Mouse (Mus musculus): ENCODE measurements around the gene Gnl2. TPM values are rescaled to one million over a fixed set of nuclear protein-coding genes. Genes with fewer than 3 reads are reported as not detected.

Gnl2 gene
- polyA plus RNA-seq, 1 experiment from 2014 or later = 26.7 TPM

DNA sequence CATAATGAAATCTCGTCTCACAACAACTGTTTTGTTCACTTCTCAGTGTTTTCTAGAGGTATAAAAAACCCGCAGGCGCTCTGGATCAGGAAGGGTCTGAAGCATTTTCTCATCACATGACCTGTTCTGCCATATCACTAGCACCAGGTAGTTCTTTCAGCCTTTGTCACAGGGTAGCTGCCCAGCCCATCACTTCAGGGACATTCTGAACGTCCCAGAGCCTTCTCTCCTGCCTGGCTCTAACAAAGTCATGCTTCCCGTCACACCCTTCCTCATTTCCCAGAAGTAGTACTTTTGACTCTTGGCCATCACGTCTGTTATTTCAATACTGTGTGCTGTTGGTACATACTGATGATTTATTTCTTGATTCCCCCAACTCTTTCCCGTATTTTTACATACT, 28.1 kb downstream of the Gnl2 start:
- ATAC-seq (no peak), DNase-seq (no peak)
- no peaks in the 10 kb centered on the region for H3K27me3 ChIP-seq (ENCODE audit: insufficient read depth, low read length)
- H3K9me3 ChIP-seq (ENCODE audit: low read length) = no peaks in the 10 kb centered on the region
- TF ChIP-seq EP300 (IDR thresholded peaks at IDR 0.05; ENCODE audit: low read depth) = no peak
- no peak for TF ChIP-seq CTCF (IDR thresholded peaks at IDR 0.05; ENCODE audit: low read depth)
- no peak overlapping the region for H3K27ac ChIP-seq (ENCODE audit: low read depth)
- no peak overlapping the region for H3K4me2 ChIP-seq (ENCODE audit: low read depth, low read length)
- H3K4me1 ChIP-seq (ENCODE audit: insufficient read depth) = no peaks in the 10 kb centered on the region
- no peak overlapping the region for H3K9ac ChIP-seq (replicated peaks)
- WGBS (ENCODE audit: insufficient replicate concordance) = 81% methylated on average over 7 of the region's 7 CpGs
- peaks cover 90% of the 10 kb centered on the region for H3K36me3 ChIP-seq (replicated peaks; ENCODE audit: insufficient read depth, low read length)
- H3K4me3 ChIP-seq (ENCODE audit: low read depth, low read length) = no peak overlapping the region

DNA sequence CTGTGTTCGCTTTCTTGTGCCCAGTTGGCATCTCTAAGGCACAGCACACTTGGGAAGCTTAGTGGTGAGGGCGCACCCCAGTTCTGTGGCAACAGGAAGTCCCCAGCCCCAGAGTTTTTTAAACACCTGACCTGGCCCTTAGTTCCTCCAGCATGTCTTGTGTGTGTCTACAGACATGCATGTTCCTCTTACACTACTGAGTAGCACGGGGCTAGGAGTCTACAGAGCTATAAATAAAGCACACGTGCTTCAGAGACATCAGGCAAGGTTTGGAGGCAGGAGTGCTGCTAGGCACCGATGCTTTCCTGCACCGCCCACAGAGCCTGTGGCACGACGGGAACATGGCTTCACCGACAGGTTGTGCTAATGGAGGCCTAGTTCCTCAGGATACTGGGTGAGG, 39.0 kb downstream of the Gnl2 start:
- no peak overlapping the region for H3K9ac ChIP-seq (replicated peaks)
- peak; percentile 24 for DNase-seq
- H3K9me3 ChIP-seq (ENCODE audit: low read length) = no peaks in the 10 kb centered on the region
- peak overlapping the region; percentile 24; the same call in 1 of the 2 replicates for H3K4me2 ChIP-seq (ENCODE audit: low read depth, low read length)
- 73% methylated on average over 9 of the region's 9 CpGs for WGBS (ENCODE audit: insufficient replicate concordance)
- peak; percentile 57 for ATAC-seq
- H3K27ac ChIP-seq (ENCODE audit: low read depth) = peak overlapping the region; percentile 69; the same call in 1 of the 2 replicates
- H3K27me3 ChIP-seq (ENCODE audit: insufficient read depth, low read length) = no peaks in the 10 kb centered on the region
- H3K4me1 ChIP-seq (ENCODE audit: insufficient read depth) = peaks cover 4% of the 10 kb centered on the region; the same call in 1 of the 2 replicates
- TF ChIP-seq CTCF (IDR thresholded peaks at IDR 0.05; ENCODE audit: low read depth) = no peak
- no peak for TF ChIP-seq EP300 (IDR thresholded peaks at IDR 0.05; ENCODE audit: low read depth)
- no peak overlapping the region for H3K4me3 ChIP-seq (ENCODE audit: low read depth, low read length)
- peaks cover 52% of the 10 kb centered on the region for H3K36me3 ChIP-seq (replicated peaks; ENCODE audit: insufficient read depth, low read length)

DNA sequence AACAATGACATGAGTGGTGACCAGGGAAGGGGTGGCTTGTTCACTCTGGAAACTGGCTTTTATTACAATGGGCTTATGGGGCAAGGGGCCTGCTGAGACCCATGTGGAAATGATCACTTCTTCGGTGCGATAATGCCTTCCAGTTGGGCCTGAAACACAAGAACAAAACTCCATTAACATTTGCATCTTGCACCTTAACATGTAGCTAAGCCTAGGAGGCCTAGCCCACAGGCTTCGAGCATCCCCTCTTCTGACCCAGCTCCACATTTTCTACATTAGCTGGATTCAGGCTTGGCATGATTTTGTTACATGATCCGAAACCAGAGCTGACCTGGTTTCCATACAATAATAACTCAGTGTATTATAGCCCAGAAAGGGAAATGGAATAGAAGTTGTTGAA, 40.1 kb downstream of the Gnl2 start:
- DNase-seq (no peak), ATAC-seq (no peak)
- H3K9me3 ChIP-seq (ENCODE audit: low read length) = no peaks in the 10 kb centered on the region
- H3K27ac ChIP-seq (ENCODE audit: low read depth) = no peak overlapping the region
- H3K4me1 ChIP-seq (ENCODE audit: insufficient read depth) = peaks cover 4% of the 10 kb centered on the region; the same call in 1 of the 2 replicates
- H3K4me2 ChIP-seq (ENCODE audit: low read depth, low read length) = no peak overlapping the region
- no peak overlapping the region for H3K4me3 ChIP-seq (ENCODE audit: low read depth, low read length)
- H3K36me3 ChIP-seq (replicated peaks; ENCODE audit: insufficient read depth, low read length) = peaks cover 45% of the 10 kb centered on the region
- WGBS (ENCODE audit: insufficient replicate concordance) = 90% methylated on average over 4 of the region's 4 CpGs
- no peak overlapping the region for H3K9ac ChIP-seq (replicated peaks)
- no peak for TF ChIP-seq EP300 (IDR thresholded peaks at IDR 0.05; ENCODE audit: low read depth)
- no peak for TF ChIP-seq CTCF (IDR thresholded peaks at IDR 0.05; ENCODE audit: low read depth)
- H3K27me3 ChIP-seq (ENCODE audit: insufficient read depth, low read length) = no peaks in the 10 kb centered on the region

DNA sequence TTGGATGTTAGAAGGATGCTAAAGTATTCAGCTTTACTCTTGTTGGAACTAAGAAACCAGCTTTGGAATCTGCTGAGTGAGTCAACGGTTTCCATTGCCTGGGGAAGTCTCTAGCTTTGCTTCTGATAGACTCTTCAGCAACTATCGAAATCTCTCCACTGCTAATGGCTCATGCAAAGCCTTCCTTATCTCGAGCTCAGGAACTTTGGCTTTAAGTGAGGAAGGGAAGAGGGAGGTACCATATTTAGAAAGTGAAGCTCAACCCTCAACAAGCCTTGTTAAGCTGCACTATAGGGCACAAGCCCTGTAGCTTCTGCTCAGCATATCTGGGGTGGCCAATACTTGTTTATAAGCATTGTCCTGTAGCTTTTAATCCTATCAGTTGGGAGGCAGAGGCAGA, 40.9 kb downstream of the Gnl2 start:
- Histone ChIP-seq H3K9ac (replicated peaks) (no peak overlapping the region), H3K4me1 (ENCODE audit: insufficient read depth) (peaks cover 4% of the 10 kb centered on the region; the same call in 1 of the 2 replicates), H3K9me3 (ENCODE audit: low read length) (no peaks in the 10 kb centered on the region), H3K27me3 (ENCODE audit: insufficient read depth, low read length) (no peaks in the 10 kb centered on the region), H3K36me3 (replicated peaks; ENCODE audit: insufficient read depth, low read length) (peaks cover 37% of the 10 kb centered on the region), H3K4me3 (ENCODE audit: low read depth, low read length) (no peak overlapping the region), H3K4me2 (ENCODE audit: low read depth, low read length) (no peak overlapping the region), H3K27ac (ENCODE audit: low read depth) (no peak overlapping the region)
- TF ChIP-seq CTCF (IDR thresholded peaks at IDR 0.05; ENCODE audit: low read depth) (no peak), EP300 (IDR thresholded peaks at IDR 0.05; ENCODE audit: low read depth) (no peak)
- ATAC-seq (no peak), DNase-seq (no peak)
- 35% methylated on average over 3 of the region's 3 CpGs for WGBS (ENCODE audit: insufficient replicate concordance)

DNA sequence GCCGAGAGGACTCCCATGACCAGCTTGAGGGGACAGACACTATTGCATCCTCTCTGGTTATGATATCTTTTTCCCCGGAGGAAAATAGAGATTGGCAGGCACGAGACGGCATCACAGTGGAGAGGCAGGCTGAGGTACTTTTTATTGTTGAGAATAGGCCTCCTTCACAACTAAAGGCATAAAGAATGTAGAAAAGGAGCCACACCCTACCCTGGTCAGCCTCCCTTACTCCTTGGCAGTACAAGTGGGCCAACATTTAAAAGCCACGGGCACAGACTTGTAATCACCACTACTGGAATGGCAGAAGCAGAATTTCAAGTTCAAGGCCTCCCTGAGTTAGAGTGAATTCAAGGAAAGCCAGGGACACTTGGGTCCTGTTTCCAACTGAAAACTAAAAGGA, 41.6 kb downstream of the Gnl2 start:
- no peak for TF ChIP-seq CTCF (IDR thresholded peaks at IDR 0.05; ENCODE audit: low read depth)
- TF ChIP-seq EP300 (IDR thresholded peaks at IDR 0.05; ENCODE audit: low read depth) = no peak

DNA sequence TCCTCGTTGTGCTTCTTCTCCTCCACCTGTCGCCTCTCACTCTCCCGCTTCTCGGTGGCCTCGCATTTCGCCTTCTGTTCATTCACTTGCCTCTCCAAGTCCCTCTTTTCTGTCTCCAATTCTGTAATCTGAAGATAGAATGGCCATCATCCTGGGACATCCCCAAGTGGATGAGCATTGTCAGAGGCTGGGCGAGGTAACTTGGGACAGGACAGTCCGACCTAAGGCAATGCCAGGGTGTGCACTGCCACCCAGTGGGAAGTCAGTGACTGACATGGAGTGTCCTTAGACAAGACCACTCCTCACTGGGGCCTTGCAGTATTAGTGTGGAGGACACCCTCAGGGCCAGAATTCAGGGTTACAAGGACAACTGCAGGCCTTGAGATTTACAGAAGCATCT, 42.6 kb downstream of the Gnl2 start:
- Histone ChIP-seq H3K9me3 (ENCODE audit: low read length) (no peaks in the 10 kb centered on the region), H3K4me3 (ENCODE audit: low read depth, low read length) (no peak overlapping the region), H3K4me2 (ENCODE audit: low read depth, low read length) (peak overlapping the region; percentile 47), H3K9ac (replicated peaks) (no peak overlapping the region), H3K36me3 (replicated peaks; ENCODE audit: insufficient read depth, low read length) (peaks cover 20% of the 10 kb centered on the region), H3K27me3 (ENCODE audit: insufficient read depth, low read length) (no peaks in the 10 kb centered on the region), H3K4me1 (ENCODE audit: insufficient read depth) (peaks cover 4% of the 10 kb centered on the region; the same call in 1 of the 2 replicates), H3K27ac (ENCODE audit: low read depth) (no peak overlapping the region)
- ATAC-seq (peak; percentile 64), DNase-seq (peak; percentile 59)
- 7% methylated on average over 8 of the region's 8 CpGs for WGBS (ENCODE audit: insufficient replicate concordance)
- TF ChIP-seq CTCF (IDR thresholded peaks at IDR 0.05; ENCODE audit: low read depth) = peak; percentile 88
- TF ChIP-seq EP300 (IDR thresholded peaks at IDR 0.05; ENCODE audit: low read depth) = no peak

More for the DNA sequence above, 41.6 kb downstream of the Gnl2 start:
- no peak for DNase-seq
- Histone ChIP-seq H3K4me2 (ENCODE audit: low read depth, low read length) (no peak overlapping the region), H3K9ac (replicated peaks) (no peak overlapping the region), H3K4me3 (ENCODE audit: low read depth, low read length) (no peak overlapping the region), H3K4me1 (ENCODE audit: insufficient read depth) (peaks cover 4% of the 10 kb centered on the region; the same call in 1 of the 2 replicates), H3K27me3 (ENCODE audit: insufficient read depth, low read length) (no peaks in the 10 kb centered on the region), H3K9me3 (ENCODE audit: low read length) (no peaks in the 10 kb centered on the region), H3K36me3 (replicated peaks; ENCODE audit: insufficient read depth, low read length) (peaks cover 30% of the 10 kb centered on the region), H3K27ac (ENCODE audit: low read depth) (no peak overlapping the region)
- ATAC-seq = no peak
- 68% methylated on average over 5 of the region's 5 CpGs for WGBS (ENCODE audit: insufficient replicate concordance)

DNA sequence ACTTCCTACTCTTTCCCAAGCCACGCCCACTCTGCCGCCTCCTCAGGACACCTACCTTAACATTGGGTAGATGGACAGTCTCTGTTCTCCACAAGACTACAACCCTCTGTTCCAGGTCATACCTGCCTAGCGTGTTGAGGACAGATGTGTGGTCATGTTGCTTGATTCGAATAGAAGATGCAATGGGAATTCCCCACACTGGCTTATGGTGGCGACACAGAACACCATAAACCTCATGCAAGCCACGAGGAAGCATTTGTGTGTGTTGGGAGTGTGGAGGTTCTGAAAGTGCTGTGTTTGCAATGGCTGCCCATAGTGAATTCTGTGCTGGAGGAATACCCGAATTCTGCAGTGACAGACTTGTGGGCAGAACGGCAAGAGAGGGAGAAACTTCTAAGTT, 47.4 kb downstream of the Gnl2 start:
- H3K27me3 ChIP-seq (ENCODE audit: insufficient read depth, low read length) = no peaks in the 10 kb centered on the region
- no peak for ATAC-seq
- TF ChIP-seq CTCF (IDR thresholded peaks at IDR 0.05; ENCODE audit: low read depth) = no peak
- TF ChIP-seq EP300 (IDR thresholded peaks at IDR 0.05; ENCODE audit: low read depth) = no peak

More for the DNA sequence above, 47.4 kb downstream of the Gnl2 start:
- Histone ChIP-seq H3K4me1 (ENCODE audit: insufficient read depth) (peaks cover 11% of the 10 kb centered on the region), H3K9me3 (ENCODE audit: low read length) (no peaks in the 10 kb centered on the region), H3K36me3 (replicated peaks; ENCODE audit: insufficient read depth, low read length) (peaks cover 4% of the 10 kb centered on the region; the same call in 1 of the 2 replicates), H3K27ac (ENCODE audit: low read depth) (no peak overlapping the region), H3K9ac (replicated peaks) (no peak overlapping the region), H3K4me2 (ENCODE audit: low read depth, low read length) (no peak overlapping the region), H3K4me3 (ENCODE audit: low read depth, low read length) (no peak overlapping the region)
- 55% methylated on average over 8 of the region's 8 CpGs for WGBS (ENCODE audit: insufficient replicate concordance)
- DNase-seq = no peak
